Mouse (Mus musculus): ENCODE measurements around the gene Nectin2. TPM values are rescaled to one million over a fixed set of nuclear protein-coding genes. Genes with fewer than 3 reads are reported as not detected.

Gene Nectin2
- total RNA-seq (2023): under 1 TPM in 1 of 2 experiments, not detected in 1; 0.38 TPM

GRCm38 (mm10) chr7:19750217-19751069 lies at the start of gene Nectin2:
TSS of gene Nectin2 (minus strand) at chr7:19750483.

DNA sequence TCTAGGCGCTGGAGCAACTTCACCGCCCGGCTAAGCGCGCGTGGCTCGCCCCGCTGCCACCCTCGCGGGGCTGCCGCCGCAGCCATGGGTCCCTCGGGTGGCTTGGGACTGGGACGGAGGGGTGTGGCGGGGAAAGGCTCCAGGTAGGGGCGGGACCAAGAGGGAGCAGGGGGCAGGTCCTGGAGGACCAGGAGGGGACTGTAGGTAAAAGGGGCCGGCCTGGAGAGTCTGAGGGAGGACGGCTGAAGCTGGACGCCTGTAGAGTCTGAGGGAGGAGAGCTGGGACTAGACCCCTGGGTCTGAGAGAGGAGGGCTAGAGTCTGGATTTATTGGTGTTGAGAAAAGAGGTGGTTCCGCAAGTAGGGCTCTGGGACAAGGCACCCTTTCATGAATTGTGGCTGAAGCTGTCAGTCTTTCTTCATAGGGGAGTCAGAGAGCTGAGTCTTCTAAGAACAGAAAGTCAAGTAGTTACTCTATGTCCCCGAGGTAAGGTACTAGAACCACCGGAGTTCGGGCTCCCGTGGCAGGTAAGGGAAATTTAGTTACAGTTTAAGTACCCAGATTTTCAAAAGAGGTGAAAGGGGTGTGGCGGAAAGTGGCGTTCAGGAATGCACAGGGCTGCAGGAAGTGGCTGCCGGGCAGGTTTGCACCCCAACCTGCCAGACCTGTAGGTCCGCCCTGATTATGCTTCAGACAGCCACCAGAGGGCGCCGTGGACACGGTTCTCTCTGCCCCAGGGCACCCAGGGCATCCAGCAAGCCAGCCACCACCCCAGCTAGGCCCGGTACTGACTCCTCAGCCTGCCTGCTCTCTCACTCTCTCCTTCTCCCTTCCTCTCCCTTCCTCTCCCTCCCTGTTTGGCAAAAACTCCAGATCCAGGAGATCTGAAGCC lies 46.7 kb upstream of the Nectin2 start, which contains the start of gene Cblc:
Gene Cblc (minus strand): TSS at position 113 of the 892 bp plus-strand sequence.

GRCm38 (mm10) chr7:19770984-19771391 lies 20.7 kb upstream of the Nectin2 start, which contains the start of gene Bcam:
TSS of gene Bcam (minus strand) at chr7:19771016.

DNA sequence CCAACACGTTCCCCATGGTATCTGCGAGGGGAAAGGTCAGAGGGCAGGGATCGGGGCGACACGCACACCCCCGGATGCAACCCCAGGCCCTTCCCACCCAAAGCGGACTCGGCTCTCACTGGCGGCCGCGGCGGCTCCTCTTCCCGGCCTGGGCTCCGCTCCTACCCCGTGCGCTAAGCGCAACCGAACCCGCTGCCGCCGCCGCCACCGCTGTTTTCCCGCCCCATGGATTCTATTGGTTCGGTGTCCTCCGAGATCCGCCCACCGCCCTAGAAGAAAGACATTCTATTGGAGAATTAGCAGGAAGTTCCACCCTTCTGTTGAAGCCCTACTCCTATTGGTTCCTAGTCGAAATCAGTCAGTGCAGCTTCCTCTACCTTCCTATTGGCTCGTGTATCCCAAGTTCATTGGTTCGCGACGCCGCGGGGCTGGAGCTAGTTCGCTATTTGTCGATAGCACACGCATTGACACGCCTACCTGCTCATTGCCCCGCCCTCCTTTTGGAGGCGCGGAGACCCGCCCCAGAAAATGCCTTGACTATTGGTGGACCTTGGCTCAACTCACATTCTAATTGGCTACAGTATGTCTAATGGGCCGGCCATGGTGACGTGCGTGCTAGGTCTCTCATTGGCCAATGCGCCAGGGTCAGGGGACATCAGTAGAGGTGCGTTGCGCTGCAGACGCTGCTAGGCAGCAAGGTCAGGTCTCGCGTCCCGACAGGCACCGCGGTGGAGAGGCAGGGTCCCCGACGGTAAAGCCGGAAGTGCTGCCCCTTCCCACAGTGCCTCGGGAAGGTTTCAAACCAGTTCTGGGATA lies 34.8 kb downstream of the Nectin2 start, which contains the start of gene Tomm40:
Gene Tomm40 (minus strand): TSS at position 200 of the 816 bp plus-strand sequence.

DNA sequence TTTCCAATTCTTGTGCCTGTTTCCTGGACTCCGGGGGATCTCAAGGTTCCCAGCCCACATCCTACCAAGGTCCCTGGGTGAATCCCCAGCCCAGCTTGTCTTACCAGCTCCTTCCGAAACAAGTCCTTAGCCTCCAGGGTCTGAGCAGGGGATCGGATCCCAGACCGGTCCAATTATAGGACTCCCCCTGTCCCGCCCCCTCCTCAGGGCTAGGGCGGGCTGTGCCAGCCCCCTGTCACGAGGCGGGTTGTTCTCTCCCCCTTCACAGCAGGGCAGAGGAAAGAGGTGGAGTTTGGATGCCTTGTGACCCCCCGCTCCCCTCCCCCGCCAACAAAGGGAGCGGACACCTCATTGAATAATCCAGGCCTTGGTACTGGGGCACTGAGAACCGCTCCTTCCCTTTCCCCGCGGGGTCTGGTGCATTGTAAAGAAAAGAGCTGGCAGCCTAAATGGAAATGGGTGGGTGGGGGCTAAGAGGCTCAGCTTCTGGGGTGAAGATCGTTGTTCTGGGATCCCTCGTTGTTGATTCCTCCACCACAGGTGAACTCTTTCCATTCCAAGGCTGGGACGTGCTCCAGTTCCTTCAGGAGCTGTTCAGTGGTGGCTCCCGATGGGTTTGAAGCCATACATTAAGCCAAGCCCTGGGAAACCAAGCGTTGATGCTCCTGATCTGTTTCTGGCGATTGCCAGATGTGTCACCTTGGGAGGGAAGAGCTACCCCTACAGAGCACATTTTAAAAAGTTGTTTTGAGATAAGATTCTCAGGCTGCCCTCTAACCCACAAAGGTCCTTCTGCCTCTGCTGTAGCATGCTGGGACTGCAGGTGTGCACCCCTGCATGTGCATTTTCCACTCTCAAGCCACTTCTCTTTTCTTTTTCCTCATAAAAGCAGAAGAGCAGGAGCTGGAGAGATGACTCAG lies 51.1 kb downstream of the Nectin2 start, which contains the start of gene Apoe:
Gene Apoe (minus strand): TSS at position 282 of the 920 bp plus-strand sequence.

GRCm38 (mm10) chr7:19691873-19692865 lies 58.1 kb downstream of the Nectin2 start, which contains the start of gene Apoc1:
TSS of gene Apoc1 (minus strand) at chr7:19692660.

DNA sequence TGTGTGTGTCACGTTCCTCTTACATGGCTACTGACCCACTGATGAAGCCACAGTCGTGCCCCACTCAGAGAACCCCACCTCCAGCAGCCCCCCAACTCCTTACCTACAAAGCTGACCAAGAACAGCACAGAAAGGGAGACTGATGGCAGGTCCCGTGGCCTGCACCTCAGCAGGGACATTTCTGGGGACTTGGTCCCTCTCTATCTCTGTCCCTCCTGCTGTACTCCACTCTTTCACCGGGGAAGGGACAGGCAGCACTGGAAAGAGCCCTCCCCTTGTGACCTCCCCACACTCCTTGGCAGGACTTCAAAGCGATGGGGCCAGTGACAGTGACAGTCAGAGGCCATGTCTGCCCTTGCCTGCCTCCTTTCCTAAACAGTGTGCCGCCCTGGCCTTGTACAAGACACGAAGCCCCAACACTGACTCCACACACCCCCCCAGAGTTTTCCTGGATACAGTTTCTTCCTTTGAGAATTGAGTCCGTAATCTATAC lies 69.0 kb downstream of the Nectin2 start, which contains the start of the genes Gm44805 and Apoc4:
Gene Gm44805 (minus strand): TSS at position 222 of the 493 bp plus-strand sequence.
Gene Apoc4 (minus strand): TSS at position 278 of the 493 bp plus-strand sequence.

GRCm38 (mm10) chr7:19677872-19678271 lies 72.4 kb downstream of the Nectin2 start, which contains the start of gene Apoc2:
TSS of gene Apoc2 (minus strand) at chr7:19677941.

Other genes starting within 250 kb of the Nectin2 start
- 1 to 10 TPM; 4.8 to 5.1 TPM for gene Bloc1s3, start 242.1 kb downstream of the Nectin2 start, total RNA-seq (2023)
- 10 to 100 TPM; 19.2 to 22.3 TPM for gene Trappc6a, start 242.1 kb downstream of the Nectin2 start, total RNA-seq (2023)
- under 1 TPM in 1 of 2 experiments, not detected in 1; 0.38 TPM for gene Nkpd1, start 232.6 kb downstream of the Nectin2 start, total RNA-seq (2023)
- 10 to 100 TPM; 54.3 to 60.4 TPM for gene Ppp1r37, start 187.4 kb downstream of the Nectin2 start, total RNA-seq (2023)
- gene Zfp296, start 173.2 kb downstream of the Nectin2 start, total RNA-seq (2023): 1 to 10 TPM; 2.5 TPM
- 10 to 100 TPM; 50.9 to 57.8 TPM for gene Gemin7, start 172.9 kb downstream of the Nectin2 start, total RNA-seq (2023)
- 10 to 100 TPM; 85.5 to 85.6 TPM for gene Clasrp, start 146.0 kb downstream of the Nectin2 start, total RNA-seq (2023)
- 10 to 100 TPM; 50.3 to 55.7 TPM for gene Relb, start 121.0 kb downstream of the Nectin2 start, total RNA-seq (2023)
- gene Clptm1, start 85.5 kb downstream of the Nectin2 start, total RNA-seq (2023): 10 to 100 TPM; 80.3 to 82.2 TPM
- not detected for gene Apoc2, start 72.5 kb downstream of the Nectin2 start, total RNA-seq (2023)
- not detected for gene Gm44805, start 69.1 kb downstream of the Nectin2 start, total RNA-seq (2023)
- not detected for gene Apoc4, start 69.0 kb downstream of the Nectin2 start, total RNA-seq (2023)
- gene Apoc1, start 57.8 kb downstream of the Nectin2 start, total RNA-seq (2023): 1 to 10 TPM in 1 of 2 experiments, not detected in 1; 1.7 TPM
- gene Apoe, start 51.3 kb downstream of the Nectin2 start, total RNA-seq (2023): 10 to 100 TPM; 28.3 to 31.4 TPM
- gene Tomm40, start 35.0 kb downstream of the Nectin2 start, total RNA-seq (2023): 10 to 100 TPM; 55.3 to 66.2 TPM
- under 1 TPM in 1 of 2 experiments, not detected in 1; 0.24 TPM for gene Bcam, start 20.5 kb upstream of the Nectin2 start, total RNA-seq (2023)
- gene Cblc, start 46.3 kb upstream of the Nectin2 start, total RNA-seq (2023): not detected
- gene Bcl3, start 72.3 kb upstream of the Nectin2 start, total RNA-seq (2023): 10 to 100 TPM; 29.5 to 32.2 TPM
- not detected for gene Gm19345, start 101.5 kb upstream of the Nectin2 start, total RNA-seq (2023)
- gene Ceacam16, start 110.8 kb upstream of the Nectin2 start, total RNA-seq (2023): under 1 TPM; 0.36 to 0.90 TPM
- not detected for gene Ceacam19, start 137.5 kb upstream of the Nectin2 start, total RNA-seq (2023)
- 10 to 100 TPM; 69.4 to 80.7 TPM for gene Pvr, start 170.7 kb upstream of the Nectin2 start, total RNA-seq (2023)
- 1 to 10 TPM; 3.4 to 6.3 TPM for gene Igsf23, start 200.3 kb upstream of the Nectin2 start, total RNA-seq (2023)
- not detected for gene Ceacam20, start 214.9 kb upstream of the Nectin2 start, total RNA-seq (2023)
- not detected for gene Nlrp9b, start 241.0 kb upstream of the Nectin2 start, total RNA-seq (2023)

All from T-cell, adult 66 days (primary cell).